Mouse (Mus musculus): ENCODE results near the gene Taf12.
A peak's percentile ranks its signal among the peaks of the same experiment; 100 is the strongest.

Taf12 gene

GRCm38 (mm10) chr4:132274156-132274862 is at the start of gene Taf12:
Taf12 (plus strand) TSS chr4:132274375.
- DNase-seq (ENCODE audit: low read depth, low spot score) = peak; percentile 97

- no peak for DNase-seq (ENCODE audit: low read depth, low spot score)
These were observed 43.8 kb upstream of the Taf12 start for GRCm38 (mm10) chr4:132230422-132230821.

GRCm38 (mm10) chr4:132234710-132235109 is 39.5 kb upstream of the Taf12 start:
- DNase-seq (ENCODE audit: low read depth, low spot score) = no peak

GRCm38 (mm10) chr4:132238356-132238755 is 35.8 kb upstream of the Taf12 start:
- DNase-seq (ENCODE audit: low read depth, low spot score) = no peak

GRCm38 (mm10) chr4:132240367-132240766 is 33.8 kb upstream of the Taf12 start:
- no peak for DNase-seq (ENCODE audit: low read depth, low spot score)

- no peak for DNase-seq (ENCODE audit: low read depth, low spot score)
These were observed 33.0 kb upstream of the Taf12 start for GRCm38 (mm10) chr4:132241208-132241607.

GRCm38 (mm10) chr4:132245643-132246042 is 28.5 kb upstream of the Taf12 start:
- DNase-seq (ENCODE audit: low read depth, low spot score) = peak; percentile 16

- no peak for DNase-seq (ENCODE audit: low read depth, low spot score)
These were observed 26.7 kb upstream of the Taf12 start for GRCm38 (mm10) chr4:132247451-132247997.

- DNase-seq (ENCODE audit: low read depth, low spot score) = no peak
These were observed 22.6 kb upstream of the Taf12 start for GRCm38 (mm10) chr4:132251596-132251995.

- DNase-seq (ENCODE audit: low read depth, low spot score) = no peak
These were observed 21.0 kb upstream of the Taf12 start for GRCm38 (mm10) chr4:132253128-132253527.

GRCm38 (mm10) chr4:132253622-132254021 is 20.6 kb upstream of the Taf12 start:
- DNase-seq (ENCODE audit: low read depth, low spot score) = no peak

- DNase-seq (ENCODE audit: low read depth, low spot score) = peak; percentile 58
These were observed 19.2 kb upstream of the Taf12 start for GRCm38 (mm10) chr4:132254986-132255385.

GRCm38 (mm10) chr4:132256384-132256783 is 17.8 kb upstream of the Taf12 start:
- DNase-seq (ENCODE audit: low read depth, low spot score) = no peak

GRCm38 (mm10) chr4:132259248-132259647 is 14.9 kb upstream of the Taf12 start:
- DNase-seq (ENCODE audit: low read depth, low spot score) = no peak

GRCm38 (mm10) chr4:132260404-132261379 is 13.5 kb upstream of the Taf12 start:
- DNase-seq (ENCODE audit: low read depth, low spot score) = peak; percentile 88

- DNase-seq (ENCODE audit: low read depth, low spot score) = peak; percentile 88
These were observed 12.4 kb upstream of the Taf12 start, which contains the start of gene Gmeb1 for GRCm38 (mm10) chr4:132261514-132262357. Gmeb1 (minus strand) TSS chr4:132261602.

- DNase-seq (ENCODE audit: low read depth, low spot score) = no peak
These were observed 11.9 kb upstream of the Taf12 start for GRCm38 (mm10) chr4:132262358-132262616.

- DNase-seq (ENCODE audit: low read depth, low spot score) = no peak
These were observed 10.9 kb upstream of the Taf12 start for GRCm38 (mm10) chr4:132263313-132263712.

- DNase-seq (ENCODE audit: low read depth, low spot score) = no peak
These were observed 7.3 kb upstream of the Taf12 start for GRCm38 (mm10) chr4:132266835-132267349.

- DNase-seq (ENCODE audit: low read depth, low spot score) = peak; percentile 78
These were observed 5.1 kb upstream of the Taf12 start for GRCm38 (mm10) chr4:132268871-132269739.

Data from CD4-positive, CD25-positive, alpha-beta regulatory T cell, adult 2 months (primary cell).